Mouse (Mus musculus) midbrain, embryonic 12.5 days (tissue): ENCODE data around the gene R3hdm1. TPM values are rescaled to one million over a fixed set of nuclear protein-coding genes. Genes with fewer than 3 reads are reported as not detected.
"Not testable (repeated sequence)": the region's sequence is repeated elsewhere in the genome, so short reads cannot be mapped to it uniquely, and the experiment has no call there.

Experiments used
- ATAC-seq: fragments of 200-750 bp; cut with Nextera tagmentation; 2 replicates; pipeline ENCODE4 v1.8.0; 2017; ENCODE audit warnings: low read depth, moderate TSS enrichment, moderate library complexity; ENCODE audit not compliant: low FRiP score
- H3K27ac ChIP-seq: fragments of 300-500 bp; sonication (generic); replicated peaks from 2 replicates; pipeline ENCODE4 v1.5.1; 2016; ENCODE audit warnings: mild to moderate bottlenecking
- H3K27me3 ChIP-seq: fragments of 300-500 bp; sonication (generic); 2 replicates; pipeline ENCODE4 v1.6.1; 2016; ENCODE audit warnings: mild to moderate bottlenecking
- H3K36me3 ChIP-seq: fragments of 300-500 bp; sonication (generic); 2 replicates; pipeline ENCODE4 v1.6.1; 2016
- H3K4me1 ChIP-seq: fragments of 300-500 bp; sonication (generic); 2 replicates; pipeline ENCODE4 v1.6.1; 2016
- H3K4me2 ChIP-seq: fragments of 300-500 bp; sonication (generic); replicated peaks from 2 replicates; pipeline ENCODE4 v1.6.1; 2016; ENCODE audit warnings: mild to moderate bottlenecking, moderate library complexity
- H3K4me3 ChIP-seq: fragments of 300-500 bp; sonication (generic); 2 replicates; pipeline ENCODE4 v1.5.1; 2016; ENCODE audit warnings: mild to moderate bottlenecking
- H3K9ac ChIP-seq: fragments of 300-500 bp; sonication (generic); replicated peaks from 2 replicates; pipeline ENCODE4 v1.6.1; 2016; ENCODE audit warnings: mild to moderate bottlenecking, moderate library complexity
- H3K9me3 ChIP-seq: fragments of 300-500 bp; sonication (generic); 2 replicates; pipeline ENCODE4 v1.6.1; 2016; ENCODE audit warnings: mild to moderate bottlenecking
- WGBS: fragments of 180-500 bp; shearing (Covaris S2); methylation state at CpG from one replicate; pipeline ENCODE4 v1.1.7; 2016; 5-methylcytosine and 5-hydroxymethylcytosine counted together
- polyA plus RNA-seq: library from polyadenylated mRNA; unstranded; fragments of >200 nt; fragmentation: Nextera tagmentation; extraction: Ambion mirVana; gene quantifications from 2 replicates; pipeline ENCODE4 v1.2.1, GENCODE M21; 2016

Gene R3hdm1
- polyA plus RNA-seq, 1 experiment from 2014 or later: 93.1 TPM

DNA sequence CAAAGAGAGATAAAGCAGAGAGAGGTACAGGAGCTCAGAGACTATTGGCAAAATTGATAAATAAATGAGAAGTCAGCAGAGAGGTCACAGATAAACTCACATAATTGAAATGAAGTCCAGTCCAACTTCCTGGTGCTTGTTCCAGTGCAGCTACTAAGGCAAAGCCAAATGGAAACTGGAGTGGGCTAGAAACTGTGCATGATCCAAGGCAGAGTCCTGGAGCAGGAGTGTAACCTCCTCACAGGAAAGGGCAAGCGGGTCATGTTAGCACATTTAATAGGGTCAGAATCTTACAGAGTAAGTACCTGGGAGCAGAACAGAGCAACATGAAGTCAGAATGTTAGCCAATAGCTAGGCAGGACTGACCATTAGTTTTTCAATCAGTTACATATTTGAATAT is 24.5 kb upstream of the R3hdm1 start:
- H3K4me2 ChIP-seq: no peak overlapping the region
- H3K27ac ChIP-seq: no peak overlapping the region
- 96% methylated on average over 1 of the region's 1 CpGs for WGBS
- no peak overlapping the region for H3K4me3 ChIP-seq
- H3K4me1 ChIP-seq: no peaks in the 10 kb centered on the region
- H3K9ac ChIP-seq: no peak overlapping the region
- H3K36me3 ChIP-seq: no peaks in the 10 kb centered on the region
- no peaks in the 10 kb centered on the region for H3K27me3 ChIP-seq
- no peaks in the 10 kb centered on the region for H3K9me3 ChIP-seq
- ATAC-seq: no peak

DNA sequence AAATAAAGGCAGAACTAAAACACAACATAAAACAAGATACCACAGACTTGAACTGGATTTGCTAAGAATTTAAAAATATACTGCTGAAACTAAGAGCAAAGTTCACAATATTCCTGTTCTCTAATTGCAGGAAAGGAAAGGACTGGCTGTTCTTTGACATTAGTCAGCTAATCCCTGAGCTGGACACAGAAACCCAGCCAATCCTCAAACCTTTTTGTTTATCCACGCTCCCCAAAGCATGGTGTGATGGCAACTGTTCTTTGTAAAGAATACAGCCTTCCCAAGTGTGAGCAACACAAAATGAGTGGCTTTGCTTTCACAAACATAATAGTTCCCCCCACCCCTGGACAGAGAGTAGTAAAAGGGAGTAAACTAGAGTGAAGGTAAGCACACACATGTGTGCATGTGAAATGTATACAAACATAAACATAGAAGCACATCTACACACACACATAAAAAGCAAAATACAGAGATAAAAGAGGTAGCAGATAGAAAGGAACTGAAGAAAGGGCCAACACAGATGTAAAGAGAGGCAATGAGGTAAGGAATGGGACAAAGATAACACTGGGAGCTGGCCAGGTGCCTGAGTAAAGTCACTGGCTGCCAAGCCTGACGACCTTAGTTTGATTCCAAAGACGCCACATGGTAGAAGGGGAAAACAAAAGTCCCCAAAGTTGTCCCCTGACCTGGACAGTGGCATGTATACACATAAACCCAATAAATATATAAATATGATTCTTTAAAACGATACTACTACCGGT is 22.0 kb upstream of the R3hdm1 start:
- no peak for ATAC-seq
- Histone ChIP-seq H3K9ac (no peak overlapping the region), H3K4me3 (no peak overlapping the region), H3K4me1 (no peaks in the 10 kb centered on the region), H3K36me3 (no peaks in the 10 kb centered on the region), H3K9me3 (no peaks in the 10 kb centered on the region), H3K4me2 (no peak overlapping the region), H3K27me3 (no peaks in the 10 kb centered on the region), H3K27ac (no peak overlapping the region)
- WGBS: 85% methylated on average over 5 of the region's 5 CpGs

- Histone ChIP-seq H3K9ac (no peak overlapping the region), H3K9me3 (no peaks in the 10 kb centered on the region), H3K4me3 (no peak overlapping the region), H3K27ac (no peak overlapping the region), H3K27me3 (no peaks in the 10 kb centered on the region), H3K4me1 (no peaks in the 10 kb centered on the region), H3K36me3 (no peaks in the 10 kb centered on the region), H3K4me2 (no peak overlapping the region)
- WGBS: 86% methylated on average over 7 of the region's 7 CpGs
- ATAC-seq: no peak
Observed at GRCm38 (mm10) chr1:128081873-128082272, 21.2 kb upstream of the R3hdm1 start.

DNA sequence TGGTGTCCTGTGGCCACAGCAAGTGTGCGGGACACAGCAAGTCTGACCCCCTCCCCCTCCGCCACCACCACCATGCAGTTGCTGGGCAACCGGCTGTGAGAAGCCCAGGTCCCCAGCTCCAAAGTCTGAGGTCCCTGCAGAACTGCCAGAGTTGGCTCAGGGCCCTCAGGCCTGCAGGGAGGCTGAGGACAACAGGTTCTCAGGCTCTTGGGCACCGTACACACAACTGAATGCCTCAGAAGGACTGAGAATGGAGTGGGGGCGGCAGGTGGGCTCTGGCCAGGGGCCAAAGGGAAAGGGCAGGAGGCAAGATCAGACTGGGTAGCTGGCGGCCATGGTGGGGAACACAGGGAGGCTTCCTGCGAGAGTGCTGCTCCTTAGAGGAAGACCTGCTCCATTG is 20.3 kb upstream of the R3hdm1 start:
- Histone ChIP-seq H3K4me2 (no peak overlapping the region), H3K27ac (no peak overlapping the region), H3K4me1 (no peaks in the 10 kb centered on the region), H3K27me3 (no peaks in the 10 kb centered on the region), H3K9me3 (no peaks in the 10 kb centered on the region), H3K4me3 (no peak overlapping the region), H3K9ac (no peak overlapping the region), H3K36me3 (no peaks in the 10 kb centered on the region)
- 80% methylated on average over 7 of the region's 7 CpGs for WGBS
- no peak for ATAC-seq

DNA sequence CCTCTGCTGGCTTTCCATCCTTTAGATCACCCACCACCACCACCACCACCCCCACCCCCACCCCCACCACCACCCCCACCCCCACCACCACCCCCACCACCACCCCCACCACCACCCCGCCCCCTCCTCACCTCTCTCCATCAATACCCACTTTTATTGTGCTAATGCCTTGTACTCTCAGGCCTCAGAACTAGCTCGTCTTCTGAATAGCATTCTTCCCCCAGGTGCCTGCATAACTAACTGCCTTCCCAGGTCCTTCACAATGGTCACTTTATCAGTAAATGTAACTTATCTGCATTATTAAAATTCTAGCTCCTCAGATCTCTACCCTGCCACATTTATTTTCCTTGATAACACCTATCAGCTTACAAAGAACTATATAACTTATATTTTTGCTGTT is 8.4 kb upstream of the R3hdm1 start:
- WGBS: 69% methylated on average over 2 of the region's 2 CpGs

GRCm38 (mm10) chr1:128098309-128098708 is 4.8 kb upstream of the R3hdm1 start:
- Histone ChIP-seq H3K4me2 (no peak overlapping the region), H3K9me3 (no peaks in the 10 kb centered on the region), H3K4me1 (0 out of 2 replicates have a peak, but pooled peaks cover 7% of the 10 kb centered on the region), H3K27me3 (no peaks in the 10 kb centered on the region), H3K4me3 (no peak overlapping the region), H3K36me3 (no peaks in the 10 kb centered on the region), H3K27ac (no peak overlapping the region), H3K9ac (no peak overlapping the region)
- 91% methylated on average over 1 of the region's 1 CpGs for WGBS
- no peak for ATAC-seq

More for the DNA sequence above, 8.4 kb upstream of the R3hdm1 start:
- Histone ChIP-seq H3K27ac (no peak overlapping the region), H3K9me3 (no peaks in the 10 kb centered on the region), H3K4me2 (no peak overlapping the region), H3K36me3 (peaks cover 16% of the 10 kb centered on the region), H3K4me1 (no peaks in the 10 kb centered on the region), H3K9ac (no peak overlapping the region), H3K27me3 (no peaks in the 10 kb centered on the region), H3K4me3 (no peak overlapping the region)
- ATAC-seq: no peak

- Histone ChIP-seq H3K27ac (peak overlapping the region; percentile 85; the same call in 1 of the 2 replicates), H3K4me2 (peak overlapping the region; percentile 59), H3K27me3 (no peaks in the 10 kb centered on the region), H3K4me3 (peak overlapping the region; percentile 73), H3K4me1 (peaks cover 16% of the 10 kb centered on the region), H3K9me3 (no peaks in the 10 kb centered on the region), H3K9ac (peak overlapping the region; percentile 43; the same call in 1 of the 2 replicates), H3K36me3 (no peaks in the 10 kb centered on the region)
- 0% methylated on average over 15 of the region's 15 CpGs for WGBS
- peak; percentile 13 for ATAC-seq
Observed at GRCm38 (mm10) chr1:128102251-128102640, 855 bp upstream of the R3hdm1 start.

GRCm38 (mm10) chr1:128103520-128104088 is 503 bp downstream of the R3hdm1 start:
- Histone ChIP-seq H3K27ac (peak overlapping the region; percentile 93), H3K27me3 (no peaks in the 10 kb centered on the region), H3K4me1 (peaks cover 16% of the 10 kb centered on the region), H3K9me3 (no peaks in the 10 kb centered on the region), H3K4me2 (peak overlapping the region; percentile 75), H3K4me3 (peak overlapping the region; percentile 73), H3K9ac (peak overlapping the region; percentile 91), H3K36me3 (no peaks in the 10 kb centered on the region)
- WGBS: under 1% methylated on average over 44 of the region's 47 CpGs
- ATAC-seq: peak; percentile 75

DNA sequence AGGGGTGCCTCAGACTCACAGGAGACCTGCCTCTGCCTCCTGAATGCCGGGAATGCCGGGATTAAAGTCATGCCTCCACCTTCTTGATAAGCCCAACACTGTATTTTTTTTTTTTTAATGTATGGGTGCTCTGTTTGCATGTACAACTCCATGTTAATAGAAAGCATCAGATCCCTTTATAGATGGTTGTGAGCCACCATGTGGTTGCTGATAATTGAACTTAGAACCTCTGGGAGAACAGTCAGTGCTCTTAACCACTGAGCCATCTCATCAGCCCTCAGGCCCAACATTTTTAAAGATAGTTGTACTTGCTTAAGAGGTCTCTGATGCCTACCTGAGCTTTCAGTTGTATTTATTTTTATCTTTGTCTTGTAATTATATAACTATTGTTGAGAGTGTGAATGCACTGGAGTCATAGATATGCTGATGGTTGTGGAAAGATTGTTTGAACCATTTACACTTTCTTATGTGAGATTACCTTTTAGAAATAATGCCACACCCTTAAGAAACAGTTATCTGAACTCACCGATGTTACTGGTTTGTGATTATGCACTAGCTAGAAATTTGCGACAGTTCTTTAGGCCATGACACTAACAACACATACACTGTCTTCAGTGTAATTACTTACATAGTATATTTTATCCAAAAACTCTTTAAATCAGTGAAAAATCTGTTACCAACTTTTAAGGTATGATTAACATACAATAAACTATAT is 18.0 kb downstream of the R3hdm1 start:
- H3K4me3 ChIP-seq: no peak overlapping the region
- no peak for ATAC-seq
- no peak overlapping the region for H3K4me2 ChIP-seq
- no peaks in the 10 kb centered on the region for H3K9me3 ChIP-seq
- no peaks in the 10 kb centered on the region for H3K27me3 ChIP-seq
- no peaks in the 10 kb centered on the region for H3K4me1 ChIP-seq
- H3K9ac ChIP-seq: no peak overlapping the region
- no peak overlapping the region for H3K27ac ChIP-seq
- H3K36me3 ChIP-seq: no peaks in the 10 kb centered on the region
- WGBS: 95% methylated on average over 4 of the region's 4 CpGs

- H3K4me2 ChIP-seq, H3K27me3 ChIP-seq, H3K27ac ChIP-seq, H3K36me3 ChIP-seq, H3K9ac ChIP-seq, H3K9me3 ChIP-seq, H3K4me1 ChIP-seq, ATAC-seq, H3K4me3 ChIP-seq: not testable (repeated sequence)
Observed at GRCm38 (mm10) chr1:128136222-128136621, 33.1 kb downstream of the R3hdm1 start.

GRCm38 (mm10) chr1:128141039-128141438 is 37.9 kb downstream of the R3hdm1 start:
- Histone ChIP-seq H3K4me1 (no peaks in the 10 kb centered on the region; the same call in 1 of the 2 replicates), H3K4me3 (no peak overlapping the region), H3K4me2 (no peak overlapping the region), H3K36me3 (no peaks in the 10 kb centered on the region), H3K27me3 (no peaks in the 10 kb centered on the region), H3K9me3 (no peaks in the 10 kb centered on the region), H3K9ac (no peak overlapping the region), H3K27ac (no peak overlapping the region)
- ATAC-seq: no peak

DNA sequence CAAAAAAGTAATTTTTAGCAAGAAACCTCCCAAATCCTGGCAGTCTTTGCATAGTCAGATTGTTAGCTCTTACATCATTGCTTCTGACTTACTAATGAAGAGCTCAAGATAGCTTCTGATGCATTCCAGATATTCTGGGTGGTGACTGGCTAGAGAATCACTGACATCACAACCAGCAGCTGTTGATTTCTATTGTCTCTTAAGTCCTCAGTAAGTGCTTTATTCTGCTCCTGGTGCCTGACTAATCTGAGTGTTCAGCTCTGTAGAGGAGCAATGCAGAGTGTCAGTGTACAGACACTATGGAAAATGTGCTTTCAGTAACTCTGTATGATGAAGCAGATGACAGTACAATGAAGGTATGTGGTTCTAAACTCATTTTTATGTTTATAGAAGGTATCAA is 38.6 kb downstream of the R3hdm1 start:
- no peaks in the 10 kb centered on the region for H3K36me3 ChIP-seq
- H3K4me2 ChIP-seq: no peak overlapping the region
- H3K4me1 ChIP-seq: no peaks in the 10 kb centered on the region; the same call in 1 of the 2 replicates
- H3K9ac ChIP-seq: no peak overlapping the region
- ATAC-seq: peak; percentile 83
- H3K4me3 ChIP-seq: no peak overlapping the region
- no peaks in the 10 kb centered on the region for H3K27me3 ChIP-seq
- no peak overlapping the region for H3K27ac ChIP-seq
- H3K9me3 ChIP-seq: no peaks in the 10 kb centered on the region
